Mouse (Mus musculus): ENCODE results near the gene Smim5.
A peak's percentile ranks its signal among the peaks of the same experiment; 100 is the strongest.

Smim5 gene

GRCm38 (mm10) chr11:115921986-115922385 is 22.2 kb downstream of the Smim5 start:
- no peak for DNase-seq (ENCODE audit: low spot score)

- DNase-seq (ENCODE audit: low spot score) = no peak
Observed at GRCm38 (mm10) chr11:115929031-115929430, 29.3 kb downstream of the Smim5 start.

- DNase-seq (ENCODE audit: low spot score) = no peak
Observed at GRCm38 (mm10) chr11:115929818-115930217, 30.1 kb downstream of the Smim5 start.

- DNase-seq (ENCODE audit: low spot score) = no peak
Observed at GRCm38 (mm10) chr11:115931235-115931634, 31.5 kb downstream of the Smim5 start.

- peak; percentile 99 for DNase-seq (ENCODE audit: low spot score)
Observed at GRCm38 (mm10) chr11:115933108-115933746, 33.5 kb downstream of the Smim5 start, which contains the start of the genes Sap30bp and Recql5. TSS of gene Sap30bp (plus strand) at chr11:115933282. TSS of gene Recql5 (minus strand) at chr11:115933477.

- DNase-seq (ENCODE audit: low spot score) = no peak
Observed at GRCm38 (mm10) chr11:115933747-115934110, 34.0 kb downstream of the Smim5 start.

- peak; percentile 78 for DNase-seq (ENCODE audit: low spot score)
Observed at GRCm38 (mm10) chr11:115939690-115940329, 40.0 kb downstream of the Smim5 start.

GRCm38 (mm10) chr11:115941980-115942379 is 42.2 kb downstream of the Smim5 start:
- DNase-seq (ENCODE audit: low spot score) = no peak

- no peak for DNase-seq (ENCODE audit: low spot score)
Observed at GRCm38 (mm10) chr11:115945247-115945646, 45.5 kb downstream of the Smim5 start.

GRCm38 (mm10) chr11:115946221-115946828 is 46.6 kb downstream of the Smim5 start:
- DNase-seq (ENCODE audit: low spot score) = peak; percentile 30

GRCm38 (mm10) chr11:115948316-115948715 is 48.5 kb downstream of the Smim5 start:
- DNase-seq (ENCODE audit: low spot score) = no peak

- DNase-seq (ENCODE audit: low spot score) = no peak
Observed at GRCm38 (mm10) chr11:115950719-115951118, 51.0 kb downstream of the Smim5 start.

- peak; percentile 33 for DNase-seq (ENCODE audit: low spot score)
Observed at GRCm38 (mm10) chr11:115954712-115955111, 54.9 kb downstream of the Smim5 start.

GRCm38 (mm10) chr11:115955195-115955858 is 55.6 kb downstream of the Smim5 start:
- peak; percentile 93 for DNase-seq (ENCODE audit: low spot score)

Measured in adipocyte (in vitro differentiated cells).